Mouse (Mus musculus): ENCODE results near the gene Pex26.

GRCm38 (mm10) chr6:121134884-121135283 is 48.6 kb upstream of the Pex26 start:
- TF ChIP-seq POLR2A (IDR thresholded peaks at IDR 0.05; ENCODE audit: low read depth, low read length) (no peak), CTCF (IDR thresholded peaks at IDR 0.05; ENCODE audit: borderline replicate concordance, insufficient read depth, low read length) (no peak)

Measured in embryonic fibroblast, embryonic 13.5 days (primary cell).